Comparison of ENCODE assay signal across 18 mouse cellular contexts in the genomic region with DNA sequence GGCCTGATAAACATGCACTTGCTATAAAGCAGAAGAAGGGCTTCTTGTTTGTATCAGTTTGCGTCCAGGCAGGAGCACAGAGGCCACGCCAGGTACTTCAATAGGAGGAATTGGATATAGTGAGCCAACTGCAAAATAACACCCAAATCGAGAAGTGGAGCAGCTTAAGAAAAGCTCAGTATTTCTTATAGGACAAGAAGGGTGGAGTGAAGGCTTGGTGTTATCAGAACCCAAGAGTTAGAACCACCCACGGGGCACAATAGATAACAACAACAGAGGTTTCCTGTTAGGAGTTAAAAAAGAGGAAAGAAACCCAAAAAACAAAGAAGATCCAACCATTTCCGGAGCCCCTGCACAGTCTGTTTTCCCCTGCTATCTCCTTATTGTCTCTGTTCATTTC.
DNase-seq lines count a peak whose midpoint lies in the region; ATAC-seq and TF ChIP-seq lines count a peak whose summit lies in the region.
"Had no signal": no experiment of that assay in that cellular context is flagged by ENCODE, and none has a peak within 500 bp of the region (broad histone marks: within the 10 kb centered on the region; RNA-seq: fewer than 3 reads in every experiment).

No protein-coding gene starts in this region.

- H3K27me3 ChIP-seq in intestine, embryonic 16.5 days (replicated peaks; ENCODE audit: control insufficient read depth, insufficient read depth, low read length) = no peaks in the 10 kb centered on the region
- no peaks in the 10 kb centered on the region for H3K27me3 ChIP-seq in intestine, postnatal 0 days (replicated peaks; ENCODE audit: control insufficient read depth, insufficient read depth, low read length)
- H3K27me3 ChIP-seq in liver, embryonic 13.5 days = no peaks in the 10 kb centered on the region
- H3K27me3 ChIP-seq: embryonic facial prominence, embryonic 12.5 days; forebrain, embryonic 12.5 days; hindbrain, embryonic 13.5 days had no signal

- no peak overlapping the region for H3K4me3 ChIP-seq in intestine, embryonic 16.5 days (ENCODE audit: low read length)
- no peak overlapping the region for H3K4me3 ChIP-seq in intestine, postnatal 0 days (ENCODE audit: low read depth, low read length)
- H3K4me3 ChIP-seq in liver, embryonic 13.5 days (replicated peaks) = no peak overlapping the region
- H3K4me3 ChIP-seq: embryonic facial prominence, embryonic 12.5 days; forebrain, embryonic 12.5 days; hindbrain, embryonic 13.5 days had no signal

- no peak overlapping the region for H3K27ac ChIP-seq in intestine, embryonic 16.5 days (ENCODE audit: low read length)
- no peak overlapping the region for H3K27ac ChIP-seq in intestine, postnatal 0 days (ENCODE audit: low read depth, low read length)
- 0 out of 2 replicates have a peak overlapping the region, but pooled peaks have one; percentile 15 for H3K27ac ChIP-seq in liver, embryonic 13.5 days
- H3K27ac ChIP-seq: embryonic facial prominence, embryonic 12.5 days; forebrain, embryonic 12.5 days; hindbrain, embryonic 13.5 days; hindbrain, postnatal 0 days had no signal

- no peaks in the 10 kb centered on the region for H3K36me3 ChIP-seq in intestine, embryonic 16.5 days (ENCODE audit: control insufficient read depth, insufficient read depth, low read length)
- no peaks in the 10 kb centered on the region for H3K36me3 ChIP-seq in intestine, postnatal 0 days (ENCODE audit: control insufficient read depth, insufficient read depth)
- no peaks in the 10 kb centered on the region for H3K36me3 ChIP-seq in liver, embryonic 13.5 days
- H3K36me3 ChIP-seq: embryonic facial prominence, embryonic 12.5 days; forebrain, embryonic 12.5 days; hindbrain, embryonic 13.5 days had no signal

- 0 out of 2 replicates have a peak, but pooled peaks have one; percentile 4 for ATAC-seq in intestine, embryonic 16.5 days
- no peak for ATAC-seq in intestine, postnatal 0 days
- peak; percentile 48 for ATAC-seq in liver, embryonic 13.5 days (ENCODE audit: low read depth)
- ATAC-seq in megakaryocyte progenitor cell, adult 5-6 weeks (replicated peaks; ENCODE audit: poor library complexity) = peak; percentile 53
- ATAC-seq in erythroid progenitor cell, adult 5-6 weeks (replicated peaks; ENCODE audit: low FRiP score, poor library complexity, severe bottlenecking) = no peak
- ATAC-seq: forebrain, embryonic 16.5 days; hindbrain, postnatal 0 days had no signal

- H3K4me1 ChIP-seq in intestine, embryonic 16.5 days (ENCODE audit: control insufficient read depth, insufficient read depth, low read length) = 0 out of 2 replicates have a peak, but pooled peaks cover 2% of the 10 kb centered on the region
- no peaks in the 10 kb centered on the region for H3K4me1 ChIP-seq in intestine, postnatal 0 days (replicated peaks; ENCODE audit: control insufficient read depth, insufficient read depth, low read length)
- peaks cover 63% of the 10 kb centered on the region for H3K4me1 ChIP-seq in liver, embryonic 13.5 days (replicated peaks)
- H3K4me1 ChIP-seq: embryonic facial prominence, embryonic 12.5 days; forebrain, embryonic 12.5 days; hindbrain, embryonic 13.5 days had no signal

- H3K4me2 ChIP-seq in intestine, embryonic 16.5 days (ENCODE audit: low read depth, low read length) = no peak overlapping the region
- no peak overlapping the region for H3K4me2 ChIP-seq in intestine, postnatal 0 days (replicated peaks; ENCODE audit: low read depth)
- peak overlapping the region; percentile 41 for H3K4me2 ChIP-seq in liver, embryonic 13.5 days
- H3K4me2 ChIP-seq: embryonic facial prominence, embryonic 12.5 days; forebrain, embryonic 12.5 days; hindbrain, embryonic 13.5 days had no signal

- DNase-seq in MEL-GATA-1-ER (ENCODE audit: extremely low read depth, low read depth) = peak; percentile 92
- DNase-seq in liver, embryonic 13.5 days = no peak
- no peak for DNase-seq in adrenal gland, adult 18-20 months (ENCODE audit: low spot score in 2 of 2)
- DNase-seq: adrenal gland, postnatal 14 days; cerebellum, adult 2 months; cerebellum, postnatal 10 days; gastrocnemius, postnatal 10 days; heart, postnatal 10 days; kidney, adult 11 months had no signal

- no peak for TF ChIP-seq CTCF in intestine, postnatal 0 days (IDR thresholded peaks at IDR 0.05; ENCODE audit: low read depth)

- H3K9me3 ChIP-seq in intestine, embryonic 16.5 days (ENCODE audit: control insufficient read depth, low read length) = no peaks in the 10 kb centered on the region
- H3K9me3 ChIP-seq in intestine, postnatal 0 days (ENCODE audit: control insufficient read depth) = no peaks in the 10 kb centered on the region
- H3K9me3 ChIP-seq in liver, embryonic 13.5 days (replicated peaks) = no peaks in the 10 kb centered on the region
- H3K9me3 ChIP-seq: embryonic facial prominence, embryonic 12.5 days; forebrain, embryonic 12.5 days; hindbrain, embryonic 13.5 days had no signal

- WGBS in intestine, embryonic 16.5 days = 58% methylated on average over 5 of the region's 5 CpGs
- 42% methylated on average over 5 of the region's 5 CpGs for WGBS in intestine, postnatal 0 days
- 9% methylated on average over 5 of the region's 5 CpGs for WGBS in liver, embryonic 13.5 days (ENCODE audit: insufficient replicate concordance)

- H3K9ac ChIP-seq in intestine, embryonic 16.5 days (ENCODE audit: low read depth, low read length) = no peak overlapping the region
- H3K9ac ChIP-seq in intestine, postnatal 0 days (ENCODE audit: low read depth, low read length) = no peak overlapping the region
- H3K9ac ChIP-seq in liver, embryonic 13.5 days = no peak overlapping the region
- H3K9ac ChIP-seq: embryonic facial prominence, embryonic 12.5 days; forebrain, embryonic 12.5 days; hindbrain, embryonic 13.5 days had no signal

Comparison
In these comparisons a context has a peak if more than half of its experiments do, and no peak if none do; other contexts are left out.
1. ATAC-seq: peak in intestine, embryonic 16.5 days (single experiment), liver, embryonic 13.5 days (single experiment) and megakaryocyte progenitor cell, adult 5-6 weeks (single experiment); none in intestine, postnatal 0 days (single experiment) and erythroid progenitor cell, adult 5-6 weeks (single experiment).